Mouse (Mus musculus) thymus, adult 2 months (tissue): ENCODE data around the gene Pxn.

Experiments used
- CTCF ChIP-seq: fragments of 200-500 bp; IDR thresholded peaks from 2 replicates; pipeline ENCODE4 v1.5.1; 2012; ENCODE audit warnings: mild to moderate bottlenecking, control low read depth, low read length, moderate library complexity, borderline replicate concordance; ENCODE audit not compliant: control insufficient read depth, poor library complexity, insufficient read depth; ENCODE audit errors: extremely low read depth
- POLR2A ChIP-seq: fragments of 200-500 bp; IDR thresholded peaks from 2 replicates; pipeline ENCODE4 v1.6.1; 2012; ENCODE audit warnings: mild to moderate bottlenecking, low read length, control low read depth, moderate library complexity; ENCODE audit not compliant: control insufficient read depth, poor library complexity, insufficient read depth; ENCODE audit errors: extremely low read depth

DNA sequence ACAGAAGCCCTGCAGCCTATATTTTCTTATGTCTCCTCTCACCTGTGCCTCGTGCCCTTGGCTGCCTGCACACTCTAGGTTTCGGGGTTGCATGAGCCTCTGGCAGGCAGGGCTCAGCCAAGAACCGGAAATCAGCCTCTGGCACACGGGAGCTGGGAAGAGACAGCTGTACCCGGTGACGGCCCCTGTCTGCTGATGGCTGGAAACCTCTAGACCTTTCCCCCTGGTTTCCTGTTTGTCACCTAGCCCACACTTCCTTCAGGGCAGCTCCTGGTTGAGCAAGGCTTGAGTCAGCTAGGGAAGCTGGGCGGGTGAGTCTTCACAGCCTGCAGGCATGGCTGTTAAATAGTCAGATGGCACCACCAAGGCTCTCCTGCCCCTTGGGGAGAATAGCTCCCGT lies 28.4 kb downstream of the Pxn start:
- no peak for TF ChIP-seq CTCF
- TF ChIP-seq POLR2A, result no peak
